Mouse (Mus musculus) spleen, adult 10 weeks (tissue): ENCODE results near the gene Hoxa3. TPM values are rescaled to one million over a fixed set of nuclear protein-coding genes. Genes with fewer than 3 reads are reported as not detected.

ENCODE experiments used
- polyA plus RNA-seq: library from polyadenylated mRNA; stranded (reverse); fragments of 350-450 nt; fragmentation: Illumina TruSeq; extraction: RNeasy Lipid Tissue Mini Kit (QIAGEN cat#74804); gene quantifications from one replicate; pipeline ENCODE4 v1.2.3, GENCODE M21; 2015; ENCODE audit warnings: low replicate concordance; ENCODE audit not compliant: insufficient read depth

Gene Hoxa3
- polyA plus RNA-seq, 1 experiment from 2014 or later = 1.4 TPM

Other genes starting within 250 kb of the Hoxa3 start
- 119 TPM for gene Skap2, start 200.8 kb downstream of the Hoxa3 start, polyA plus RNA-seq
- gene Hoxa1, start 55.0 kb downstream of the Hoxa3 start, polyA plus RNA-seq = 0.51 TPM
- 1.8 TPM for gene Hoxa2, start 48.5 kb downstream of the Hoxa3 start, polyA plus RNA-seq
- 0.17 TPM for gene 5730596B20Rik, start 35.8 kb downstream of the Hoxa3 start, polyA plus RNA-seq
- gene Hoxa4, start 21.6 kb downstream of the Hoxa3 start, polyA plus RNA-seq = 1.5 TPM
- gene Hoxa5, start 8.7 kb downstream of the Hoxa3 start, polyA plus RNA-seq = 2.2 TPM
- not detected for gene Hoxa6, start 4.6 kb downstream of the Hoxa3 start, polyA plus RNA-seq
- gene Gm28308, start within 50 bp of the Hoxa3 start, polyA plus RNA-seq = not detected
- 1.6 TPM for gene Hoxa7, start 8.5 kb upstream of the Hoxa3 start, polyA plus RNA-seq
- 0.17 TPM for gene Hoxa9, start 17.8 kb upstream of the Hoxa3 start, polyA plus RNA-seq
- not detected for gene Hoxa10, start 27.5 kb upstream of the Hoxa3 start, polyA plus RNA-seq
- gene Hoxa11, start 32.5 kb upstream of the Hoxa3 start, polyA plus RNA-seq = not detected
- gene Hoxa13, start 47.5 kb upstream of the Hoxa3 start, polyA plus RNA-seq = not detected
- gene Evx1, start 100.2 kb upstream of the Hoxa3 start, polyA plus RNA-seq = not detected